Mouse (Mus musculus) hindbrain, embryonic 14.5 days (tissue): ENCODE measurements around the gene M6pr. TPM values are rescaled to one million over a fixed set of nuclear protein-coding genes. Genes with fewer than 3 reads are reported as not detected.

ENCODE experiments used
- polyA plus RNA-seq: library from polyadenylated mRNA; unstranded; fragments of >200 nt; fragmentation: Nextera tagmentation; extraction: Ambion mirVana; gene quantifications from 2 replicates; pipeline ENCODE4 v1.2.1, GENCODE M21; 2014

The M6pr gene
- polyA plus RNA-seq, 1 experiment from 2014 or later: 51.4 TPM

Other genes starting within 250 kb of the M6pr start
- gene Klrg1, start 25.8 kb upstream of the M6pr start, polyA plus RNA-seq: 0.53 and 0.82 TPM in 2 replicates
- gene Phc1, start 31.8 kb downstream of the M6pr start, polyA plus RNA-seq: 37.0 and 39.0 TPM in 2 replicates
- gene Rimklb, start 190.0 kb downstream of the M6pr start, polyA plus RNA-seq: 127 and 145 TPM in 2 replicates
- 2.0 and 2.3 TPM in 2 replicates for gene Mfap5, start 197.1 kb downstream of the M6pr start, polyA plus RNA-seq
- 0.52 and 1.0 TPM in 2 replicates for gene Aicda, start 245.1 kb downstream of the M6pr start, polyA plus RNA-seq